Mouse (Mus musculus) olfactory bulb, adult 2 months (tissue): ENCODE data around the gene Mxd4.

Source experiments
- CTCF ChIP-seq: fragments of 200-500 bp; IDR thresholded peaks from 2 replicates; pipeline ENCODE4 v1.5.1; 2012; ENCODE audit warnings: low read depth, mild to moderate bottlenecking, low read length, moderate library complexity; ENCODE audit not compliant: insufficient read depth
- POLR2A ChIP-seq: fragments of 200-500 bp; IDR thresholded peaks from 2 replicates; pipeline ENCODE4 v1.6.1; 2012; ENCODE audit warnings: mild to moderate bottlenecking, low read depth, low read length, moderate library complexity; ENCODE audit not compliant: insufficient read depth

DNA sequence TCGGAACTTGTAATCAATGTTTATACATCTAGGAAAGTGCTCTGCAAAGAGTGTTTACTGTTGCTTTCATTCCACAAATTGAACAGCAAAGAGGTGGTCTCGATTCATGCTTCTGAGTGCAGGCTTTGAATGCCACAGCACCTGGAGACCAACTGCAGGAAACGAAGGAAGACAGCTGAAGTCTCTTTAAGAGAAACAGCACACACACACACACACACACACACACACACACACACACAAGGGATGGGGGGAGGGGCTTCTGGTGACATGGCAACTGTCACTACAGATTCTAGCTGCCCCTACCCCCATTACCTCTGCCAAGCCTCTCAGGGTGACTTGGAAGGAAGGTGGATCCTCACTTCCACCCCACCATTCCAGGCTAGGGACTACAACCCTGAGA, 20.0 kb upstream of the Mxd4 start:
- TF ChIP-seq CTCF: no peak
- no peak for TF ChIP-seq POLR2A
